Mouse (Mus musculus) bone marrow, adult 2 months (tissue): ENCODE measurements around the gene Map3k13. TPM values are rescaled to one million over a fixed set of nuclear protein-coding genes. Genes with fewer than 3 reads are reported as not detected.

Experiments
- H3K27ac ChIP-seq: fragments of 200-500 bp; 2 replicates; pipeline ENCODE4 v1.5.1; 2012; ENCODE audit warnings: low read depth, mild to moderate bottlenecking, control low read depth, inconsistent platforms, low read length; ENCODE audit not compliant: control insufficient read depth, poor library complexity, insufficient read depth
- H3K4me1 ChIP-seq: fragments of 200-500 bp; 2 replicates; pipeline ENCODE4 v1.6.1; 2011; ENCODE audit warnings: low read length; ENCODE audit not compliant: control insufficient read depth, insufficient read depth
- H3K4me3 ChIP-seq: fragments of 200-500 bp; replicated peaks from 2 replicates; pipeline ENCODE3; 2011; ENCODE audit warnings: mild to moderate bottlenecking, low read depth, low read length, control low read depth; ENCODE audit not compliant: control insufficient read depth
- CTCF ChIP-seq: fragments of 200-500 bp; IDR thresholded peaks from 2 replicates; pipeline ENCODE4 v1.5.1; 2011; ENCODE audit warnings: low read length, control low read depth; ENCODE audit not compliant: control insufficient read depth, insufficient read depth
- POLR2A ChIP-seq: fragments of 200-500 bp; IDR thresholded peaks from 2 replicates; pipeline ENCODE4 v1.6.1; 2011; ENCODE audit warnings: low read depth, mild to moderate bottlenecking, control low read depth, low read length, borderline replicate concordance; ENCODE audit not compliant: control insufficient read depth
- whole genome bisulfite sequencing: fragments of 180-500 bp; shearing (Covaris S2); methylation state at CpG from one replicate; pipeline ENCODE4 v1.1.7; 2018; 5-methylcytosine and 5-hydroxymethylcytosine counted together
- polyA plus RNA-seq: library from polyadenylated mRNA; stranded (reverse); fragments of >200 nt; gene quantifications from 2 replicates; pipeline ENCODE4 v1.2.4, GENCODE M21; 2011; ENCODE audit warnings: low replicate concordance; ENCODE audit not compliant: missing spikeins, insufficient read depth, insufficient read length

Map3k13 gene
- polyA plus RNA-seq, 1 experiment, result 0.52 TPM

GRCm38 (mm10) chr16:21781895-21782294 is 12.3 kb upstream of the Map3k13 start:
- H3K4me3 ChIP-seq, result no peak overlapping the region
- TF ChIP-seq CTCF (no peak), POLR2A (no peak)
- 89% methylated on average over 3 of the region's 3 CpGs for WGBS
- no peak overlapping the region for H3K27ac ChIP-seq
- H3K4me1 ChIP-seq, result no peaks in the 10 kb centered on the region

GRCm38 (mm10) chr16:21782807-21783206 is 11.3 kb upstream of the Map3k13 start:
- 81% methylated on average over 2 of the region's 2 CpGs for WGBS

GRCm38 (mm10) chr16:21785000-21785399 is 9.1 kb upstream of the Map3k13 start:
- no peak overlapping the region for H3K4me3 ChIP-seq
- no peaks in the 10 kb centered on the region; the same call in 1 of the 2 replicates for H3K4me1 ChIP-seq
- 80% methylated on average over 4 of the region's 4 CpGs for WGBS
- H3K27ac ChIP-seq, result no peak overlapping the region
- TF ChIP-seq POLR2A (no peak), CTCF (no peak)

More at GRCm38 (mm10) chr16:21782807-21783206, 11.3 kb upstream of the Map3k13 start:
- no peak overlapping the region for H3K4me3 ChIP-seq
- no peak for TF ChIP-seq POLR2A
- TF ChIP-seq CTCF, result no peak
- H3K4me1 ChIP-seq, result no peaks in the 10 kb centered on the region
- no peak overlapping the region for H3K27ac ChIP-seq

GRCm38 (mm10) chr16:21786317-21786716 is 7.8 kb upstream of the Map3k13 start:
- 89% methylated on average over 8 of the region's 8 CpGs for WGBS

GRCm38 (mm10) chr16:21787516-21788353 is 6.4 kb upstream of the Map3k13 start, which contains the start of gene Ehhadh:
TSS of gene Ehhadh (minus strand) at chr16:21787807.
- TF ChIP-seq CTCF (no peak), POLR2A (peak; percentile 24; the same call in 1 of the 2 replicates)
- H3K27ac ChIP-seq, result peak within 1 kb of the TSS; percentile 37; the same call in 1 of the 2 replicates
- H3K4me3 ChIP-seq, result peak within 1 kb of the TSS; percentile 78
- no peaks in the 10 kb centered on the region; the same call in 1 of the 2 replicates for H3K4me1 ChIP-seq
- WGBS, result 11% methylated on average over 28 of the region's 28 CpGs

More at GRCm38 (mm10) chr16:21786317-21786716, 7.8 kb upstream of the Map3k13 start:
- Histone ChIP-seq H3K4me1 (no peaks in the 10 kb centered on the region; the same call in 1 of the 2 replicates), H3K4me3 (no peak overlapping the region), H3K27ac (no peak overlapping the region)
- TF ChIP-seq POLR2A (no peak), CTCF (no peak)

- H3K4me1 ChIP-seq, result no peaks in the 10 kb centered on the region; the same call in 1 of the 2 replicates
- no peak for TF ChIP-seq POLR2A
- no peak for TF ChIP-seq CTCF
- H3K4me3 ChIP-seq, result no peak overlapping the region
- H3K27ac ChIP-seq, result no peak overlapping the region
- 73% methylated on average over 3 of the region's 3 CpGs for WGBS
These were observed 5.6 kb upstream of the Map3k13 start for GRCm38 (mm10) chr16:21788581-21788980.

- H3K4me1 ChIP-seq, result no peaks in the 10 kb centered on the region; the same call in 1 of the 2 replicates
- no peak overlapping the region for H3K4me3 ChIP-seq
- 91% methylated on average over 2 of the region's 2 CpGs for WGBS
- no peak for TF ChIP-seq CTCF
- no peak for TF ChIP-seq POLR2A
- no peak overlapping the region for H3K27ac ChIP-seq
These were observed 5.0 kb upstream of the Map3k13 start for GRCm38 (mm10) chr16:21789180-21789579.

- TF ChIP-seq CTCF (no peak), POLR2A (no peak)
- 6% methylated on average over 1 of the region's 1 CpGs for WGBS
- Histone ChIP-seq H3K4me3 (no peak overlapping the region), H3K4me1 (no peaks in the 10 kb centered on the region; the same call in none of the 2 replicates), H3K27ac (no peak overlapping the region)
These were observed 3.7 kb upstream of the Map3k13 start for GRCm38 (mm10) chr16:21790469-21790868.
